Mouse (Mus musculus) liver, postnatal 0 days (tissue): ENCODE data around the gene Dock9. TPM values are rescaled to one million over a fixed set of nuclear protein-coding genes. Genes with fewer than 3 reads are reported as not detected.

Experiments used
- ATAC-seq: fragments of 200-750 bp; cut with Nextera tagmentation; 2 replicates; pipeline ENCODE4 v1.8.0; 2017; ENCODE audit warnings: mild to moderate bottlenecking, moderate library complexity
- DNase-seq: peaks from one replicate; pipeline ENCODE4 v3.0.0-alpha.2; 2016
- H3K27ac ChIP-seq: fragments of 300-500 bp; sonication (generic); 2 replicates; pipeline ENCODE4 v1.5.1; 2014; ENCODE audit warnings: antibody characterized with exemption, moderate library complexity, mild to moderate bottlenecking, low read depth
- H3K27me3 ChIP-seq: fragments of 300-500 bp; sonication (generic); 2 replicates; pipeline ENCODE4 v1.6.1; 2014; ENCODE audit warnings: low read length, control low read depth, mixed read lengths; ENCODE audit not compliant: insufficient read depth
- H3K36me3 ChIP-seq: fragments of 300-500 bp; sonication (generic); replicated peaks from 2 replicates; pipeline ENCODE4 v1.6.1; 2014; ENCODE audit warnings: mild to moderate bottlenecking, control low read depth, low read length, moderate library complexity, mixed read lengths; ENCODE audit not compliant: insufficient read depth
- H3K4me1 ChIP-seq: fragments of 300-500 bp; sonication (generic); 2 replicates; pipeline ENCODE4 v1.6.1; 2014; ENCODE audit warnings: antibody characterized with exemption, mild to moderate bottlenecking, control low read depth; ENCODE audit not compliant: insufficient read depth
- H3K4me2 ChIP-seq: fragments of 300-500 bp; sonication (generic); 2 replicates; pipeline ENCODE4 v1.6.1; 2014; ENCODE audit warnings: low read depth, mild to moderate bottlenecking, low read length, moderate library complexity, mixed read lengths
- H3K4me3 ChIP-seq: fragments of 300-500 bp; sonication (generic); 2 replicates; pipeline ENCODE4 v1.5.1; 2014; ENCODE audit warnings: low read depth, low read length
- H3K9ac ChIP-seq: fragments of 300-500 bp; sonication (generic); replicated peaks from 2 replicates; pipeline ENCODE4 v1.6.1; 2014; ENCODE audit warnings: mild to moderate bottlenecking, moderate library complexity
- H3K9me3 ChIP-seq: fragments of 300-500 bp; sonication (generic); 2 replicates; pipeline ENCODE4 v1.6.1; 2016; ENCODE audit warnings: mild to moderate bottlenecking, control low read depth, low read length, mixed read lengths
- CTCF ChIP-seq: sonication (generic); IDR thresholded peaks from 2 replicates; pipeline ENCODE4 v1.5.1; 2016; ENCODE audit warnings: antibody characterized with exemption, low read depth
- EP300 ChIP-seq: IDR thresholded peaks from 2 replicates; pipeline ENCODE4 v1.6.1; 2016; ENCODE audit warnings: antibody characterized with exemption, low read depth, mild to moderate bottlenecking
- WGBS: fragments of 180-500 bp; shearing (Covaris S2); extraction: QIAGEN DNeasy Blood & Tissue Kit; methylation state at CpG from one replicate; pipeline ENCODE4 v1.1.7; 2014; ENCODE audit not compliant: insufficient replicate concordance; 5-methylcytosine and 5-hydroxymethylcytosine counted together
- polyA plus RNA-seq: library from polyadenylated mRNA; unstranded; fragments of >200 nt; fragmentation: Nextera tagmentation; extraction: Ambion mirVana; gene quantifications from 2 replicates; pipeline ENCODE4 v1.2.1, GENCODE M21; 2015

The Dock9 gene
- polyA plus RNA-seq, 1 experiment from 2014 or later, result 1.4 TPM

GRCm38 (mm10) chr14:121565930-121566329, 231.7 kb downstream of the Dock9 start:
- WGBS, result 78% methylated on average over 6 of the region's 6 CpGs
- H3K9me3 ChIP-seq, result no peaks in the 10 kb centered on the region
- H3K4me3 ChIP-seq, result no peak overlapping the region
- H3K9ac ChIP-seq, result no peak overlapping the region
- DNase-seq, result no peak
- TF ChIP-seq EP300, result no peak
- TF ChIP-seq CTCF, result no peak
- H3K4me1 ChIP-seq, result no peaks in the 10 kb centered on the region
- H3K4me2 ChIP-seq, result no peak overlapping the region
- no peak for ATAC-seq
- H3K27ac ChIP-seq, result no peak overlapping the region
- no peaks in the 10 kb centered on the region for H3K36me3 ChIP-seq
- no peaks in the 10 kb centered on the region for H3K27me3 ChIP-seq

- Histone ChIP-seq H3K4me3 (no peak overlapping the region), H3K4me1 (no peaks in the 10 kb centered on the region), H3K9ac (no peak overlapping the region), H3K27me3 (no peaks in the 10 kb centered on the region), H3K27ac (no peak overlapping the region), H3K9me3 (no peaks in the 10 kb centered on the region), H3K4me2 (no peak overlapping the region), H3K36me3 (no peaks in the 10 kb centered on the region)
- DNase-seq, result no peak
- WGBS, result 81% methylated on average over 7 of the region's 7 CpGs
- TF ChIP-seq EP300 (no peak), CTCF (no peak)
- ATAC-seq, result no peak
Measured at GRCm38 (mm10) chr14:121564656-121565055, 233.0 kb downstream of the Dock9 start.

GRCm38 (mm10) chr14:121563954-121564353, 233.7 kb downstream of the Dock9 start:
- DNase-seq (no peak), ATAC-seq (no peak)
- Histone ChIP-seq H3K4me2 (no peak overlapping the region), H3K27me3 (no peaks in the 10 kb centered on the region), H3K9me3 (no peaks in the 10 kb centered on the region), H3K36me3 (no peaks in the 10 kb centered on the region), H3K4me3 (no peak overlapping the region), H3K4me1 (no peaks in the 10 kb centered on the region), H3K9ac (no peak overlapping the region), H3K27ac (no peak overlapping the region)
- TF ChIP-seq CTCF (no peak), EP300 (no peak)
- 75% methylated on average over 4 of the region's 4 CpGs for WGBS

GRCm38 (mm10) chr14:121559026-121559425, 238.6 kb downstream of the Dock9 start:
- H3K4me1 ChIP-seq, result no peaks in the 10 kb centered on the region
- 0 out of 2 replicates have a peak, but pooled peaks cover 4% of the 10 kb centered on the region for H3K36me3 ChIP-seq
- no peaks in the 10 kb centered on the region for H3K9me3 ChIP-seq
- no peak overlapping the region for H3K9ac ChIP-seq
- H3K4me2 ChIP-seq, result no peak overlapping the region
- DNase-seq (no peak), ATAC-seq (no peak)
- H3K27ac ChIP-seq, result no peak overlapping the region
- 61% methylated on average over 13 of the region's 13 CpGs for WGBS
- no peak overlapping the region for H3K4me3 ChIP-seq
- no peaks in the 10 kb centered on the region for H3K27me3 ChIP-seq
- TF ChIP-seq EP300, result no peak
- TF ChIP-seq CTCF, result no peak

- ATAC-seq, result no peak
- Histone ChIP-seq H3K4me3 (no peak overlapping the region), H3K4me2 (no peak overlapping the region), H3K36me3 (0 out of 2 replicates have a peak, but pooled peaks cover 4% of the 10 kb centered on the region), H3K9ac (no peak overlapping the region), H3K4me1 (no peaks in the 10 kb centered on the region), H3K9me3 (no peaks in the 10 kb centered on the region), H3K27ac (no peak overlapping the region), H3K27me3 (no peaks in the 10 kb centered on the region)
- DNase-seq, result no peak
- WGBS, result 84% methylated on average over 21 of the region's 21 CpGs
- TF ChIP-seq CTCF (no peak), EP300 (no peak)
Measured at GRCm38 (mm10) chr14:121556401-121557315, 241.0 kb downstream of the Dock9 start.

GRCm38 (mm10) chr14:121553785-121554184, 243.9 kb downstream of the Dock9 start:
- DNase-seq, result no peak
- H3K27me3 ChIP-seq, result no peaks in the 10 kb centered on the region
- H3K4me3 ChIP-seq, result no peak overlapping the region
- TF ChIP-seq CTCF, result no peak
- no peak for TF ChIP-seq EP300
- no peaks in the 10 kb centered on the region for H3K9me3 ChIP-seq
- H3K4me1 ChIP-seq, result no peaks in the 10 kb centered on the region
- H3K4me2 ChIP-seq, result no peak overlapping the region
- 0 out of 2 replicates have a peak, but pooled peaks cover 4% of the 10 kb centered on the region for H3K36me3 ChIP-seq
- H3K27ac ChIP-seq, result no peak overlapping the region
- ATAC-seq, result no peak
- no peak overlapping the region for H3K9ac ChIP-seq
